Comparison of ENCODE assay signal across 8 mouse cellular contexts in genomic region chr5:121848035-121848519, GRCm38 (mm10). TPM values are rescaled to one million over a fixed set of nuclear protein-coding genes. Genes with fewer than 3 reads are reported as not detected.
DNase-seq lines count a peak whose midpoint lies in the region; ATAC-seq and TF ChIP-seq lines count a peak whose summit lies in the region.

No protein-coding gene starts in this region.

- H3K9me3 ChIP-seq in embryonic facial prominence, embryonic 14.5 days (ENCODE audit: control insufficient read depth, low read length): no peaks in the 10 kb centered on the region
- H3K9me3 ChIP-seq in hindbrain, embryonic 10.5 days: no peaks in the 10 kb centered on the region
- H3K9me3 ChIP-seq in limb, embryonic 14.5 days (ENCODE audit: control insufficient read depth, low read length): no peaks in the 10 kb centered on the region
- no peaks in the 10 kb centered on the region for H3K9me3 ChIP-seq in midbrain, embryonic 13.5 days

- peak overlapping the region; percentile 88 for H3K9ac ChIP-seq in embryonic facial prominence, embryonic 14.5 days (ENCODE audit: low read depth, low read length)
- H3K9ac ChIP-seq in limb, embryonic 14.5 days (ENCODE audit: low read depth, low read length, severe bottlenecking): peak overlapping the region; percentile 81
- H3K9ac ChIP-seq in midbrain, embryonic 13.5 days (replicated peaks): peak overlapping the region; percentile 91

- peak; percentile 71 for ATAC-seq in frontal cortex, adult (ENCODE audit: low TSS enrichment)
- peak; percentile 30 for ATAC-seq in embryonic facial prominence, embryonic 14.5 days (ENCODE audit: low read depth)
- ATAC-seq in limb, embryonic 14.5 days (ENCODE audit: low FRiP score, low read depth): peak; percentile 42; the same call in 1 of the 2 replicates
- 0 out of 2 replicates have a peak, but pooled peaks have one; percentile 24 for ATAC-seq in midbrain, embryonic 13.5 days

- DNase-seq in frontal cortex, postnatal 10 days (ENCODE audit: low spot score in 2 of 2): no peak
- DNase-seq in ZHBTc4 (ENCODE audit: low read depth, low spot score): peak; percentile 66
- peak; percentile 80 for DNase-seq in embryonic facial prominence, embryonic 14.5 days (ENCODE audit: low spot score)
- DNase-seq in hindbrain, embryonic 10.5 days (ENCODE audit: low spot score): peak; percentile 75
- DNase-seq in limb, embryonic 14.5 days (ENCODE audit: low spot score): peak; percentile 53
- DNase-seq in yolk sac, embryonic 10.5 days (ENCODE audit: low spot score): peak; percentile 76

- peak overlapping the region; percentile 77 for H3K4me2 ChIP-seq in embryonic facial prominence, embryonic 14.5 days (ENCODE audit: low read depth, low read length)
- H3K4me2 ChIP-seq in limb, embryonic 14.5 days (replicated peaks; ENCODE audit: low read depth, low read length, severe bottlenecking): peak overlapping the region; percentile 59
- H3K4me2 ChIP-seq in midbrain, embryonic 13.5 days (replicated peaks): peak overlapping the region; percentile 80

- peak; percentile 47; the same call in 1 of the 2 replicates for TF ChIP-seq POLR2A in limb, embryonic 14.5 days (IDR thresholded peaks at IDR 0.05; ENCODE audit: borderline replicate concordance, extremely low read depth, insufficient read depth, insufficient read length)

- H3K4me3 ChIP-seq in embryonic facial prominence, embryonic 14.5 days (ENCODE audit: low read depth, low read length): peak overlapping the region; percentile 90
- H3K4me3 ChIP-seq in hindbrain, embryonic 10.5 days: peak overlapping the region; percentile 81
- H3K4me3 ChIP-seq in limb, embryonic 14.5 days (replicated peaks; ENCODE audit: low read length): peak overlapping the region; percentile 87
- H3K4me3 ChIP-seq in midbrain, embryonic 13.5 days (replicated peaks): peak overlapping the region; percentile 89

- peak overlapping the region; percentile 86 for H3K27ac ChIP-seq in embryonic facial prominence, embryonic 14.5 days (replicated peaks; ENCODE audit: low read depth, low read length)
- H3K27ac ChIP-seq in hindbrain, embryonic 10.5 days: peak overlapping the region; percentile 96
- H3K27ac ChIP-seq in limb, embryonic 14.5 days (replicated peaks; ENCODE audit: low read depth, low read length): peak overlapping the region; percentile 83
- H3K27ac ChIP-seq in midbrain, embryonic 13.5 days: peak overlapping the region; percentile 47; the same call in 1 of the 2 replicates

- peaks cover 21% of the 10 kb centered on the region for H3K36me3 ChIP-seq in embryonic facial prominence, embryonic 14.5 days (ENCODE audit: control insufficient read depth, insufficient read depth, low read length)
- peaks cover 27% of the 10 kb centered on the region for H3K36me3 ChIP-seq in hindbrain, embryonic 10.5 days
- H3K36me3 ChIP-seq in limb, embryonic 14.5 days (ENCODE audit: control insufficient read depth, insufficient read depth, low read length): peaks cover 21% of the 10 kb centered on the region
- H3K36me3 ChIP-seq in midbrain, embryonic 13.5 days: peaks cover 21% of the 10 kb centered on the region

- H3K27me3 ChIP-seq in embryonic facial prominence, embryonic 14.5 days (replicated peaks; ENCODE audit: control insufficient read depth, insufficient read depth, low read length): peaks cover 15% of the 10 kb centered on the region
- H3K27me3 ChIP-seq in hindbrain, embryonic 10.5 days (ENCODE audit: insufficient read depth, poor library complexity, severe bottlenecking): peaks cover 36% of the 10 kb centered on the region
- H3K27me3 ChIP-seq in limb, embryonic 14.5 days (ENCODE audit: control insufficient read depth, insufficient read depth, low read length): peaks cover 9% of the 10 kb centered on the region
- H3K27me3 ChIP-seq in midbrain, embryonic 13.5 days: peaks cover 27% of the 10 kb centered on the region

- WGBS in embryonic facial prominence, embryonic 14.5 days: 0% methylated on average over 16 of the region's 17 CpGs
- WGBS in hindbrain, embryonic 10.5 days: under 1% methylated on average over 17 of the region's 17 CpGs
- WGBS in limb, embryonic 14.5 days: 0% methylated on average over 17 of the region's 17 CpGs
- WGBS in midbrain, embryonic 13.5 days: under 1% methylated on average over 17 of the region's 17 CpGs

- peaks cover 19% of the 10 kb centered on the region for H3K4me1 ChIP-seq in embryonic facial prominence, embryonic 14.5 days (ENCODE audit: control insufficient read depth, insufficient read depth, low read length)
- peaks cover 53% of the 10 kb centered on the region for H3K4me1 ChIP-seq in hindbrain, embryonic 10.5 days (replicated peaks)
- H3K4me1 ChIP-seq in limb, embryonic 14.5 days (ENCODE audit: control insufficient read depth, insufficient read depth, low read length): peaks cover 17% of the 10 kb centered on the region
- peaks cover 32% of the 10 kb centered on the region for H3K4me1 ChIP-seq in midbrain, embryonic 13.5 days (replicated peaks)

RNA-seq across cellular contexts. Expression of gene Pheta1, which starts 0.7 kb away (rescaled TPM):
- polyA plus RNA-seq in embryonic facial prominence, embryonic 14.5 days (2014; fragmentation: Nextera tagmentation; extraction: Ambion mirVana): 18.8 and 20.3 TPM in 2 replicates
- 44.8 and 54.5 TPM in 2 replicates for polyA plus RNA-seq in hindbrain, embryonic 10.5 days (2016; fragmentation: Nextera tagmentation; extraction: Ambion mirVana)
- polyA plus RNA-seq in limb, embryonic 14.5 days (2012; rRNA removed): 30.1 and 40.2 TPM in 2 replicates
- polyA plus RNA-seq in limb, embryonic 14.5 days (2014; fragmentation: Nextera tagmentation; extraction: Ambion mirVana): 21.3 and 28.0 TPM in 2 replicates
- polyA plus RNA-seq in midbrain, embryonic 13.5 days (2015; fragmentation: Nextera tagmentation; extraction: Ambion mirVana): 52.3 and 56.8 TPM in 2 replicates

RNA-seq across cellular contexts. Expression of gene Sh2b3, which starts 10.6 kb away (rescaled TPM):
- 17.8 and 18.3 TPM in 2 replicates for polyA plus RNA-seq in embryonic facial prominence, embryonic 14.5 days (2014; fragmentation: Nextera tagmentation; extraction: Ambion mirVana)
- polyA plus RNA-seq in hindbrain, embryonic 10.5 days (2016; fragmentation: Nextera tagmentation; extraction: Ambion mirVana): 9.3 and 11.1 TPM in 2 replicates
- 24.1 and 34.9 TPM in 2 replicates for polyA plus RNA-seq in limb, embryonic 14.5 days (2012; rRNA removed)
- polyA plus RNA-seq in limb, embryonic 14.5 days (2014; fragmentation: Nextera tagmentation; extraction: Ambion mirVana): 18.5 and 19.7 TPM in 2 replicates
- 5.3 and 6.0 TPM in 2 replicates for polyA plus RNA-seq in midbrain, embryonic 13.5 days (2015; fragmentation: Nextera tagmentation; extraction: Ambion mirVana)

Comparison
In these comparisons a context has a peak if more than half of its experiments do, and no peak if none do; other contexts are left out.
1. DNase-seq: peak in ZHBTc4 (single experiment), embryonic facial prominence, embryonic 14.5 days (single experiment), hindbrain, embryonic 10.5 days (single experiment), limb, embryonic 14.5 days (single experiment) and yolk sac, embryonic 10.5 days (single experiment); none in frontal cortex, postnatal 10 days (0 of 2).
2. Peak in every context shown above with its lines, with median percentiles within 50 percentile points of each other: ATAC-seq, H3K27ac ChIP-seq, H3K4me2 ChIP-seq, H3K4me3 ChIP-seq and H3K9ac ChIP-seq.